Mouse (Mus musculus): ENCODE results near the gene Ralgds. TPM values are rescaled to one million over a fixed set of nuclear protein-coding genes. Genes with fewer than 3 reads are reported as not detected.

The Ralgds gene
- polyA plus RNA-seq, 1 experiment from 2014 or later = 86.7 TPM

GRCm38 (mm10) chr2:28517206-28517909 lies 4.4 kb downstream of the Ralgds start:
- H3K36me3 ChIP-seq (ENCODE audit: control insufficient read depth, insufficient read depth, low read length) = no peaks in the 10 kb centered on the region
- H3K4me2 ChIP-seq (ENCODE audit: low read depth) = no peak overlapping the region
- DNase-seq (ENCODE audit: low spot score) (peak; percentile 64), ATAC-seq (ENCODE audit: insufficient read depth, low FRiP score, low TSS enrichment) (no peak)
- H3K4me1 ChIP-seq (ENCODE audit: control insufficient read depth, insufficient read depth, low read length) = peaks cover 12% of the 10 kb centered on the region
- H3K9me3 ChIP-seq (ENCODE audit: control insufficient read depth, low read length) = no peaks in the 10 kb centered on the region
- no peak overlapping the region for H3K4me3 ChIP-seq (ENCODE audit: low read depth, low read length)
- no peak overlapping the region for H3K9ac ChIP-seq (ENCODE audit: low read length)
- no peak overlapping the region for H3K27ac ChIP-seq (ENCODE audit: low read depth, low read length)
- no peaks in the 10 kb centered on the region for H3K27me3 ChIP-seq (ENCODE audit: control insufficient read depth, insufficient read depth, low read length)
- WGBS = 48% methylated on average over 5 of the region's 5 CpGs

- no peaks in the 10 kb centered on the region for H3K9me3 ChIP-seq (ENCODE audit: control insufficient read depth, low read length)
- H3K27ac ChIP-seq (ENCODE audit: low read depth, low read length) = no peak overlapping the region
- DNase-seq (ENCODE audit: low spot score) (no peak), ATAC-seq (ENCODE audit: insufficient read depth, low FRiP score, low TSS enrichment) (no peak)
- no peak overlapping the region for H3K4me3 ChIP-seq (ENCODE audit: low read depth, low read length)
- H3K36me3 ChIP-seq (ENCODE audit: control insufficient read depth, insufficient read depth, low read length) = no peaks in the 10 kb centered on the region
- peaks cover 12% of the 10 kb centered on the region for H3K4me1 ChIP-seq (ENCODE audit: control insufficient read depth, insufficient read depth, low read length)
- no peak overlapping the region for H3K9ac ChIP-seq (ENCODE audit: low read length)
- H3K27me3 ChIP-seq (ENCODE audit: control insufficient read depth, insufficient read depth, low read length) = no peaks in the 10 kb centered on the region
- H3K4me2 ChIP-seq (ENCODE audit: low read depth) = no peak overlapping the region
- 43% methylated on average over 2 of the region's 2 CpGs for WGBS
Observed at GRCm38 (mm10) chr2:28518231-28518630, 5.3 kb downstream of the Ralgds start.

GRCm38 (mm10) chr2:28520581-28520980 lies 7.7 kb downstream of the Ralgds start:
- 70% methylated on average over 5 of the region's 5 CpGs for WGBS
- peaks cover 20% of the 10 kb centered on the region for H3K4me1 ChIP-seq (ENCODE audit: control insufficient read depth, insufficient read depth, low read length)
- DNase-seq (ENCODE audit: low spot score) = no peak

GRCm38 (mm10) chr2:28521571-28522151 lies 8.7 kb downstream of the Ralgds start:
- Histone ChIP-seq H3K4me1 (ENCODE audit: control insufficient read depth, insufficient read depth, low read length) (peaks cover 27% of the 10 kb centered on the region), H3K27me3 (ENCODE audit: control insufficient read depth, insufficient read depth, low read length) (no peaks in the 10 kb centered on the region), H3K4me3 (ENCODE audit: low read depth, low read length) (no peak overlapping the region), H3K27ac (ENCODE audit: low read depth, low read length) (no peak overlapping the region), H3K9ac (ENCODE audit: low read length) (no peak overlapping the region), H3K9me3 (ENCODE audit: control insufficient read depth, low read length) (no peaks in the 10 kb centered on the region), H3K36me3 (ENCODE audit: control insufficient read depth, insufficient read depth, low read length) (no peaks in the 10 kb centered on the region), H3K4me2 (ENCODE audit: low read depth) (no peak overlapping the region)
- no peak for DNase-seq (ENCODE audit: low spot score)
- 89% methylated on average over 6 of the region's 6 CpGs for WGBS
- ATAC-seq (ENCODE audit: insufficient read depth, low FRiP score, low TSS enrichment) = no peak

More at GRCm38 (mm10) chr2:28520581-28520980, 7.7 kb downstream of the Ralgds start:
- Histone ChIP-seq H3K27me3 (ENCODE audit: control insufficient read depth, insufficient read depth, low read length) (no peaks in the 10 kb centered on the region), H3K4me2 (ENCODE audit: low read depth) (no peak overlapping the region), H3K27ac (ENCODE audit: low read depth, low read length) (no peak overlapping the region), H3K9me3 (ENCODE audit: control insufficient read depth, low read length) (no peaks in the 10 kb centered on the region), H3K4me3 (ENCODE audit: low read depth, low read length) (no peak overlapping the region), H3K9ac (ENCODE audit: low read length) (no peak overlapping the region), H3K36me3 (ENCODE audit: control insufficient read depth, insufficient read depth, low read length) (no peaks in the 10 kb centered on the region)
- no peak for ATAC-seq (ENCODE audit: insufficient read depth, low FRiP score, low TSS enrichment)

- ATAC-seq (ENCODE audit: insufficient read depth, low FRiP score, low TSS enrichment) (no peak), DNase-seq (ENCODE audit: low spot score) (no peak)
- no peak overlapping the region for H3K4me2 ChIP-seq (ENCODE audit: low read depth)
- no peaks in the 10 kb centered on the region for H3K36me3 ChIP-seq (ENCODE audit: control insufficient read depth, insufficient read depth, low read length)
- WGBS = 91% methylated on average over 4 of the region's 4 CpGs
- H3K27ac ChIP-seq (ENCODE audit: low read depth, low read length) = no peak overlapping the region
- no peak overlapping the region for H3K4me3 ChIP-seq (ENCODE audit: low read depth, low read length)
- H3K4me1 ChIP-seq (ENCODE audit: control insufficient read depth, insufficient read depth, low read length) = peaks cover 27% of the 10 kb centered on the region
- no peaks in the 10 kb centered on the region for H3K27me3 ChIP-seq (ENCODE audit: control insufficient read depth, insufficient read depth, low read length)
- H3K9me3 ChIP-seq (ENCODE audit: control insufficient read depth, low read length) = no peaks in the 10 kb centered on the region
- no peak overlapping the region for H3K9ac ChIP-seq (ENCODE audit: low read length)
Observed at GRCm38 (mm10) chr2:28522166-28522565, 9.2 kb downstream of the Ralgds start.

- Histone ChIP-seq H3K9ac (ENCODE audit: low read length) (no peak overlapping the region), H3K27me3 (ENCODE audit: control insufficient read depth, insufficient read depth, low read length) (no peaks in the 10 kb centered on the region), H3K9me3 (ENCODE audit: control insufficient read depth, low read length) (no peaks in the 10 kb centered on the region), H3K4me2 (ENCODE audit: low read depth) (no peak overlapping the region), H3K27ac (ENCODE audit: low read depth, low read length) (0 out of 2 replicates have a peak overlapping the region, but pooled peaks have one; percentile 35), H3K4me3 (ENCODE audit: low read depth, low read length) (no peak overlapping the region), H3K36me3 (ENCODE audit: control insufficient read depth, insufficient read depth, low read length) (no peaks in the 10 kb centered on the region), H3K4me1 (ENCODE audit: control insufficient read depth, insufficient read depth, low read length) (peaks cover 27% of the 10 kb centered on the region)
- WGBS = 12% methylated on average over 5 of the region's 5 CpGs
- peak; percentile 51 for ATAC-seq (ENCODE audit: insufficient read depth, low FRiP score, low TSS enrichment)
- no peak for DNase-seq (ENCODE audit: low spot score)
Observed at GRCm38 (mm10) chr2:28523643-28524117, 10.8 kb downstream of the Ralgds start.

GRCm38 (mm10) chr2:28524406-28524805 lies 11.5 kb downstream of the Ralgds start:
- DNase-seq (ENCODE audit: low spot score) = no peak
- Histone ChIP-seq H3K4me2 (ENCODE audit: low read depth) (no peak overlapping the region), H3K27ac (ENCODE audit: low read depth, low read length) (peak overlapping the region; percentile 88; the same call in 1 of the 2 replicates), H3K4me1 (ENCODE audit: control insufficient read depth, insufficient read depth, low read length) (peaks cover 27% of the 10 kb centered on the region), H3K9ac (ENCODE audit: low read length) (no peak overlapping the region), H3K27me3 (ENCODE audit: control insufficient read depth, insufficient read depth, low read length) (no peaks in the 10 kb centered on the region), H3K4me3 (ENCODE audit: low read depth, low read length) (no peak overlapping the region), H3K36me3 (ENCODE audit: control insufficient read depth, insufficient read depth, low read length) (no peaks in the 10 kb centered on the region), H3K9me3 (ENCODE audit: control insufficient read depth, low read length) (no peaks in the 10 kb centered on the region)
- no peak for ATAC-seq (ENCODE audit: insufficient read depth, low FRiP score, low TSS enrichment)
- 87% methylated on average over 10 of the region's 10 CpGs for WGBS

- DNase-seq (ENCODE audit: low spot score) (peak; percentile 74), ATAC-seq (ENCODE audit: insufficient read depth, low FRiP score, low TSS enrichment) (peak; percentile 86)
- Histone ChIP-seq H3K4me1 (ENCODE audit: control insufficient read depth, insufficient read depth, low read length) (peaks cover 27% of the 10 kb centered on the region), H3K9me3 (ENCODE audit: control insufficient read depth, low read length) (no peaks in the 10 kb centered on the region), H3K27me3 (ENCODE audit: control insufficient read depth, insufficient read depth, low read length) (no peaks in the 10 kb centered on the region), H3K9ac (ENCODE audit: low read length) (peak overlapping the region; percentile 48), H3K4me3 (ENCODE audit: low read depth, low read length) (no peak overlapping the region), H3K27ac (ENCODE audit: low read depth, low read length) (peak overlapping the region; percentile 88), H3K4me2 (ENCODE audit: low read depth) (0 out of 2 replicates have a peak overlapping the region, but pooled peaks have one; percentile 24), H3K36me3 (ENCODE audit: control insufficient read depth, insufficient read depth, low read length) (no peaks in the 10 kb centered on the region)
- WGBS = 23% methylated on average over 11 of the region's 11 CpGs
Observed at GRCm38 (mm10) chr2:28525219-28525942, 12.5 kb downstream of the Ralgds start.

Data from neural tube, embryonic 11.5 days (tissue).